Mouse (Mus musculus) liver, postnatal 0 days (tissue): ENCODE results near the gene Ppa2. TPM values are rescaled to one million over a fixed set of nuclear protein-coding genes. Genes with fewer than 3 reads are reported as not detected.

Experiments used
- ATAC-seq: fragments of 200-750 bp; cut with Nextera tagmentation; 2 replicates; pipeline ENCODE4 v1.8.0; 2017; ENCODE audit warnings: mild to moderate bottlenecking, moderate library complexity
- DNase-seq: peaks from one replicate; pipeline ENCODE4 v3.0.0-alpha.2; 2016
- H3K27ac ChIP-seq: fragments of 300-500 bp; sonication (generic); 2 replicates; pipeline ENCODE4 v1.5.1; 2014; ENCODE audit warnings: antibody characterized with exemption, moderate library complexity, mild to moderate bottlenecking, low read depth
- H3K27me3 ChIP-seq: fragments of 300-500 bp; sonication (generic); 2 replicates; pipeline ENCODE4 v1.6.1; 2014; ENCODE audit warnings: low read length, control low read depth, mixed read lengths; ENCODE audit not compliant: insufficient read depth
- H3K36me3 ChIP-seq: fragments of 300-500 bp; sonication (generic); replicated peaks from 2 replicates; pipeline ENCODE4 v1.6.1; 2014; ENCODE audit warnings: mild to moderate bottlenecking, control low read depth, low read length, moderate library complexity, mixed read lengths; ENCODE audit not compliant: insufficient read depth
- H3K4me1 ChIP-seq: fragments of 300-500 bp; sonication (generic); 2 replicates; pipeline ENCODE4 v1.6.1; 2014; ENCODE audit warnings: antibody characterized with exemption, mild to moderate bottlenecking, control low read depth; ENCODE audit not compliant: insufficient read depth
- H3K4me2 ChIP-seq: fragments of 300-500 bp; sonication (generic); 2 replicates; pipeline ENCODE4 v1.6.1; 2014; ENCODE audit warnings: low read depth, mild to moderate bottlenecking, low read length, moderate library complexity, mixed read lengths
- H3K4me3 ChIP-seq: fragments of 300-500 bp; sonication (generic); 2 replicates; pipeline ENCODE4 v1.5.1; 2014; ENCODE audit warnings: low read depth, low read length
- H3K9ac ChIP-seq: fragments of 300-500 bp; sonication (generic); replicated peaks from 2 replicates; pipeline ENCODE4 v1.6.1; 2014; ENCODE audit warnings: mild to moderate bottlenecking, moderate library complexity
- H3K9me3 ChIP-seq: fragments of 300-500 bp; sonication (generic); 2 replicates; pipeline ENCODE4 v1.6.1; 2016; ENCODE audit warnings: mild to moderate bottlenecking, control low read depth, low read length, mixed read lengths
- CTCF ChIP-seq: sonication (generic); IDR thresholded peaks from 2 replicates; pipeline ENCODE4 v1.5.1; 2016; ENCODE audit warnings: antibody characterized with exemption, low read depth
- EP300 ChIP-seq: IDR thresholded peaks from 2 replicates; pipeline ENCODE4 v1.6.1; 2016; ENCODE audit warnings: antibody characterized with exemption, low read depth, mild to moderate bottlenecking
- WGBS: fragments of 180-500 bp; shearing (Covaris S2); extraction: QIAGEN DNeasy Blood & Tissue Kit; methylation state at CpG from one replicate; pipeline ENCODE4 v1.1.7; 2014; ENCODE audit not compliant: insufficient replicate concordance; 5-methylcytosine and 5-hydroxymethylcytosine counted together
- polyA plus RNA-seq: library from polyadenylated mRNA; unstranded; fragments of >200 nt; fragmentation: Nextera tagmentation; extraction: Ambion mirVana; gene quantifications from 2 replicates; pipeline ENCODE4 v1.2.1, GENCODE M21; 2015

Ppa2 gene
- polyA plus RNA-seq, 1 experiment from 2014 or later = 52.2 TPM

DNA sequence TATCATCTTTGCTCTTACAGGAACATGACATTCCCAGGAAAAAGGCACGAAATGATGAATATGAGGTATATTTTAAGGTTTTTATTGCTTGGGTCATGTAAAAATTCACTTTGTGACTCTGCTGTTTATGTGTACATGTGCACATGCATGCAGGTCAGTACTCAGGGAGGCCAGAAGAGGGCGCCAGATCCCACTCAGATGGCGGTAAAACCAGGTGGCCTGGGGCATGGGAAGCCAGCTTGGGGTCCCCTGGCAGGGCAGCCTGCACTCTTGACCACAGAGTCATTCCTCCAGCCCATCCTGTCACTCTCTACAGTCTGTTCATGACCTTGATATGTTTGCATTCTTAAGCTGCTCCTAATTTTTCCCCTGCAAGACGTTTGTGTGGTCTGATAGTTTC is 12.6 kb downstream of the Ppa2 start:
- no peak overlapping the region for H3K4me2 ChIP-seq
- no peaks in the 10 kb centered on the region for H3K9me3 ChIP-seq
- no peaks in the 10 kb centered on the region for H3K4me1 ChIP-seq
- 0 out of 2 replicates have a peak, but pooled peaks cover 3% of the 10 kb centered on the region for H3K36me3 ChIP-seq
- ATAC-seq = no peak
- H3K27ac ChIP-seq = no peak overlapping the region
- TF ChIP-seq CTCF (peak; percentile 56), EP300 (no peak)
- DNase-seq = peak; percentile 46
- H3K4me3 ChIP-seq = no peak overlapping the region
- no peaks in the 10 kb centered on the region for H3K27me3 ChIP-seq
- 80% methylated on average over 4 of the region's 4 CpGs for WGBS
- H3K9ac ChIP-seq = no peak overlapping the region

DNA sequence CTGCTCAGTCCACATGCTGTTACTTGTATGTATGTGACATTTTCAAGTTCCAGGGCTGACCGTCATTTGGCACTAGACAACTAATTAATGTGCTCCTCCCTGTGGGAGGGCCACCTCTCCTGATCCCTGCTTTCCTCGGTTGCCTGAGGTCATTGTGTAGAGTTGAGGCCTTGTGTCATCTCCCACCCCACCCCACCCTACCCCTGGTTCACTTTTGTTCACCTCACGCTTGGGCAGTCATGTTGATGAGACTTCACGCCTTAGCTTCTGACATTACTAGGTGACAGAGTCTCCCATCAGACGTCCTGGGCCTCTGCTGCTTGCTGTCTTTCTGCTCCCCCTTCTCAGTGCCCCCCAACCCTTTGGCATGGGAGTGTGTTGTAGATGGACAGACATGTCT is 15.2 kb downstream of the Ppa2 start:
- no peak overlapping the region for H3K27ac ChIP-seq
- 0 out of 2 replicates have a peak, but pooled peaks cover 3% of the 10 kb centered on the region for H3K36me3 ChIP-seq
- H3K4me1 ChIP-seq = no peaks in the 10 kb centered on the region
- H3K4me3 ChIP-seq = no peak overlapping the region
- H3K9me3 ChIP-seq = no peaks in the 10 kb centered on the region
- WGBS = 72% methylated on average over 5 of the region's 5 CpGs
- no peak for DNase-seq
- TF ChIP-seq CTCF = no peak
- TF ChIP-seq EP300 = no peak
- ATAC-seq = no peak
- H3K27me3 ChIP-seq = no peaks in the 10 kb centered on the region
- no peak overlapping the region for H3K4me2 ChIP-seq
- no peak overlapping the region for H3K9ac ChIP-seq

DNA sequence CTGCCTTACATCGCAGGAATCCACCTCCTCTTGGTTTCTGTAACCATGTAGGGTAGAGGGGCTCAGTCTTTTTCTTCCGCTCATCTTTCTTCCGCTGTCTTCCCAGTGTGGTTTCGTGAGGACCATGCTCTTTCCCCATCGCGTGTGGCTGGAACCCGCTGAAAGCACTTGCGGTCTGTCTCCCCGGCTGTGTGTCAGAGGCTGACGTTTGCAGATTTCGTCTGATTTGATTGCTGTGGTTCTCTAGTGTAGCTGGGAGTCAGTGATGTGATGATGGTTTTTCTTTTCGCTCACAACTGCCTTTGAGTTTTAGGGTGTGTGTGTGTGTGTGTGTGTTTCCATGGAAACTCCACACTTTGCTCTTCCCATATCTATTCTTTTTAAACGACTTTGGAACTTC is 18.6 kb downstream of the Ppa2 start:
- Histone ChIP-seq H3K27ac (no peak overlapping the region), H3K9ac (no peak overlapping the region), H3K9me3 (no peaks in the 10 kb centered on the region), H3K4me1 (no peaks in the 10 kb centered on the region), H3K4me3 (no peak overlapping the region), H3K4me2 (no peak overlapping the region), H3K27me3 (no peaks in the 10 kb centered on the region), H3K36me3 (peaks cover 3% of the 10 kb centered on the region; the same call in 1 of the 2 replicates)
- DNase-seq (no peak), ATAC-seq (no peak)
- WGBS = 81% methylated on average over 13 of the region's 13 CpGs
- TF ChIP-seq EP300 (no peak), CTCF (no peak)

- Histone ChIP-seq H3K27me3 (no peaks in the 10 kb centered on the region), H3K9me3 (no peaks in the 10 kb centered on the region), H3K4me3 (no peak overlapping the region), H3K4me1 (no peaks in the 10 kb centered on the region), H3K4me2 (no peak overlapping the region), H3K36me3 (peaks cover 3% of the 10 kb centered on the region; the same call in 1 of the 2 replicates), H3K9ac (no peak overlapping the region), H3K27ac (no peak overlapping the region)
- WGBS = 69% methylated on average over 2 of the region's 2 CpGs
- ATAC-seq (no peak), DNase-seq (no peak)
- TF ChIP-seq CTCF (peak; percentile 14; the same call in 1 of the 2 replicates), EP300 (no peak)
Measured at GRCm38 (mm10) chr3:133329406-133329805, 19.5 kb downstream of the Ppa2 start.

GRCm38 (mm10) chr3:133331184-133331866 is 21.4 kb downstream of the Ppa2 start:
- Histone ChIP-seq H3K4me3 (no peak overlapping the region), H3K36me3 (peaks cover 3% of the 10 kb centered on the region; the same call in 1 of the 2 replicates), H3K9me3 (no peaks in the 10 kb centered on the region), H3K4me1 (no peaks in the 10 kb centered on the region), H3K9ac (no peak overlapping the region), H3K4me2 (no peak overlapping the region), H3K27ac (no peak overlapping the region), H3K27me3 (no peaks in the 10 kb centered on the region)
- 72% methylated on average over 15 of the region's 15 CpGs for WGBS
- DNase-seq = no peak
- TF ChIP-seq EP300 (no peak), CTCF (no peak)
- no peak for ATAC-seq

- no peak overlapping the region for H3K4me3 ChIP-seq
- no peaks in the 10 kb centered on the region for H3K9me3 ChIP-seq
- DNase-seq = no peak
- no peak overlapping the region for H3K9ac ChIP-seq
- 47% methylated on average over 5 of the region's 5 CpGs for WGBS
- H3K4me1 ChIP-seq = no peaks in the 10 kb centered on the region
- no peak for TF ChIP-seq EP300
- H3K27ac ChIP-seq = no peak overlapping the region
- H3K36me3 ChIP-seq = peaks cover under 1% of the 10 kb centered on the region; the same call in 1 of the 2 replicates
- H3K4me2 ChIP-seq = no peak overlapping the region
- ATAC-seq = no peak
- H3K27me3 ChIP-seq = no peaks in the 10 kb centered on the region
Measured at GRCm38 (mm10) chr3:133332280-133332679, 22.4 kb downstream of the Ppa2 start.
